Mouse (Mus musculus) megakaryocyte-erythroid progenitor cell, adult 5-6 weeks (primary cell): ENCODE results near the gene Olfr448. TPM values are rescaled to one million over a fixed set of nuclear protein-coding genes. Genes with fewer than 3 reads are reported as not detected.

Experiments used
- ATAC-seq: replicated peaks from 2 replicates; pipeline ENCODE4 v1.8.0; 2016; ENCODE audit warnings: mild to moderate bottlenecking, inconsistent platforms; ENCODE audit not compliant: severe bottlenecking, poor library complexity, low FRiP score, low TSS enrichment
- total RNA-seq, 2 experiments: library from RNA; stranded (forward) in 1 of 2; stranded (reverse) in 1 of 2; fragments of 200-1000, 215-1000 nt in 1 of 2; fragments of >200 nt in 1 of 2; fragmentation: Nextera tagmentation in 1 of 2; gene quantifications; 2 replicates each; pipeline ENCODE4 v1.2.3; 2014 to 2017

Gene Olfr448
- not detected in 2 replicates for total RNA-seq (2014; fragmentation: Nextera tagmentation)
- total RNA-seq (2017): not detected in 2 replicates

DNA sequence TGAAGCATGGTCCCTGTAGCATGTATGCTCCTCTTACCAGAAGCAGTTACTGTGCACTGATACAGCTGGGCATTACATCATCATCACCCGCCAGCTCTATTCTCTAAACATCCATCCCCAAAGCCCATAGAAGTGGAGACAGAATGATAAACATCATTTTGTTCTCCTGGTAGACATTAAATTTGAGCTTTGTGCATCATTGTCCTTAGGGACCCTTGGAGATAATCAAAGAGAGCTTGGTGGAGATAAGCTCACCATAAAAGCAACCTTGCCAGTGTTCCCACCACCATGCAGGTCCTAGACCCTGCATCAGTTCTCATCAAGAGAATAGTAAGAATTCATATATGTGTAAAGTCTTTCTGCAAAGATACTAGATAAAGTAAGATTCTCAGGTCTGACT lies at the start of gene Olfr448:
Gene Olfr448, plus strand, starts transcription at position 301 of the 400 bp plus-strand sequence.
- no peak for ATAC-seq

DNA sequence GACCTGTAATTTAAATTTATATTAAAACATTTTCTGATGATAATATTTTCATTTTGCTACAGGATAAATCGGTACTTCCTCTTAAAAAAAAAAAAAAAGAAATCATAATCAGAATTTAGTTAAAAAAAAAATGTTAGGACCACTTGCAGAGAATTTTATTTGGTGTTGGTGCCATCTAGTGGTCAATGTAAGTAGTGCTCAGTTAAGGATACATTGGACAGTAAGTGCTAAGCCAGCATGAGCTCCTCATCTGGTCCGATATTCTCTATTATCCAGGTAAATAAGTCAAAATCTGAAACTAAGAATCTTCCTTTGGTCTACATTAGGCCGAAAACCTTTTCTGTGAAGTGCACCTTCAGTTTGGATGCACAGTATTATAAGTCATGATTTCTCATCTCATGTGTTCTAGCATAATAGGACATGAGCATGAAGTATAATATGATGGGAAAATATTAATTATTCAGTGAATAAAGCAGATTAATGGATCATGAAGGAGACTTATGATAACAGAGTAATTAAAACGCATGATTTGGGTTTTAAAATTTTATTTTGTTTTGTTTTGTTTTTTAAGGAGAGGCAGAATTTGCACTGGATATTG lies 29.9 kb upstream of the Olfr448 start:
- peak; percentile 70; the same call in 1 of the 2 replicates for ATAC-seq

GRCm38 (mm10) chr6:42869695-42870094 lies 20.5 kb upstream of the Olfr448 start:
- ATAC-seq: no peak

DNA sequence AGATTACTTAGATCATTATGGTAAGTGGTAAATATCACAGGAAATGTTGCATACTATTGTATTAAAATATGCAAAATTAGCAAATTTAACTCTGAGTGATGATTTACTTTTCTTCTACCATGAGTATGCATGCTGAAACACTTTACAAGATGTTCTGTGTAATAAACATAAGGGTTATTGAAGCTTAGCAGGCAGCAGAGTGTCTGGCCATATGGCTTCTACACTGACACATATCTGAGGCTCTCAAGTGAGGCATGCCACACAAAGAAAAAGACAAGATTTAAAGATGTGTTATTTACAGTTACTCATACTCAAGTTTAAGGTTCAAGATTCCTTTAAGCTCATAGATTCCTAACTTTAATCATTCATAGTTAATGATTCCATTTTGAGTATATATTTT lies 13.9 kb upstream of the Olfr448 start:
- ATAC-seq: no peak

GRCm38 (mm10) chr6:42900345-42900744 lies 10.1 kb downstream of the Olfr448 start:
- ATAC-seq: no peak

DNA sequence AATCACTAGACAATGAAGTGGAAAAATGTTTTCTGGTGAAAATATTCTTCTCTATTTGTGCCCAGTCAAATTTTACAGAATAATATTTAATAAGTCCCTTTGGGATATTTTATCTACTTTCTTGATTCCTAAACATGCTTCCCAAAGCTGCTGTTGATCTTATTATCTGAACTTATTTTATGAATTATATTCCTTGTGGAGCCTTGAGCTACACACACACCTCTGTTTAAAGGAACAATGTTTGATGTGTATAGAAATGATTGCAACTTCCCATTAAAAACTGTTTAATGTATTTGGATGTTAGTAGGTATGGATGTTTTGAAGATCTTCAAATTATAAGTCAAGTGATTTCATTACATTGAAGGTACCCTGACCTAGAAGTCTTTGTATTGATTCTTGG lies 18.3 kb downstream of the Olfr448 start, which contains the start of gene Olfr447:
Gene Olfr447, plus strand, starts transcription at position 301 of the 400 bp plus-strand sequence.
- ATAC-seq: no peak

- no peak for ATAC-seq
Measured at GRCm38 (mm10) chr6:42921077-42921476, 30.8 kb downstream of the Olfr448 start, which contains the start of gene Olfr446. Olfr446 (plus strand) TSS chr6:42921377.

Other genes starting within 250 kb of the Olfr448 start
- not detected in 2 replicates for gene Tcaf2, start 245.2 kb upstream of the Olfr448 start, total RNA-seq (2014; fragmentation: Nextera tagmentation)
- gene Tcaf2, start 245.2 kb upstream of the Olfr448 start, total RNA-seq (2017): not detected in 2 replicates
- gene Tcaf1, start 180.4 kb upstream of the Olfr448 start, total RNA-seq (2014; fragmentation: Nextera tagmentation): 0.35 and 1.1 TPM in 2 replicates
- 1.2 and 2.3 TPM in 2 replicates for gene Tcaf1, start 180.4 kb upstream of the Olfr448 start, total RNA-seq (2017)
- gene Olfr453, start 151.1 kb upstream of the Olfr448 start, total RNA-seq (2014; fragmentation: Nextera tagmentation): not detected in 2 replicates
- not detected in 2 replicates for gene Olfr453, start 151.1 kb upstream of the Olfr448 start, total RNA-seq (2017)
- not detected in 2 replicates for gene Olfr38, start 134.0 kb upstream of the Olfr448 start, total RNA-seq (2014; fragmentation: Nextera tagmentation)
- gene Olfr38, start 134.0 kb upstream of the Olfr448 start, total RNA-seq (2017): not detected in 2 replicates
- not detected in 2 replicates for gene Olfr452, start 105.3 kb upstream of the Olfr448 start, total RNA-seq (2014; fragmentation: Nextera tagmentation)
- gene Olfr452, start 105.3 kb upstream of the Olfr448 start, total RNA-seq (2017): not detected in 2 replicates
- not detected in 2 replicates for gene Olfr450, start 78.5 kb upstream of the Olfr448 start, total RNA-seq (2014; fragmentation: Nextera tagmentation)
- gene Olfr450, start 78.5 kb upstream of the Olfr448 start, total RNA-seq (2017): not detected in 2 replicates
- gene Olfr449, start 56.1 kb upstream of the Olfr448 start, total RNA-seq (2014; fragmentation: Nextera tagmentation): not detected in 2 replicates
- not detected in 2 replicates for gene Olfr449, start 56.1 kb upstream of the Olfr448 start, total RNA-seq (2017)
- not detected in 2 replicates for gene Olfr447, start 18.4 kb downstream of the Olfr448 start, total RNA-seq (2014; fragmentation: Nextera tagmentation)
- gene Olfr447, start 18.4 kb downstream of the Olfr448 start, total RNA-seq (2017): not detected in 2 replicates
- gene Olfr446, start 30.9 kb downstream of the Olfr448 start, total RNA-seq (2014; fragmentation: Nextera tagmentation): not detected in 2 replicates
- not detected in 2 replicates for gene Olfr446, start 30.9 kb downstream of the Olfr448 start, total RNA-seq (2017)
- gene Olfr444, start 58.6 kb downstream of the Olfr448 start, total RNA-seq (2014; fragmentation: Nextera tagmentation): not detected in 2 replicates
- not detected in 2 replicates for gene Olfr444, start 58.6 kb downstream of the Olfr448 start, total RNA-seq (2017)
- gene Olfr441, start 215.9 kb downstream of the Olfr448 start, total RNA-seq (2014; fragmentation: Nextera tagmentation): not detected in 2 replicates
- not detected in 2 replicates for gene Olfr441, start 215.9 kb downstream of the Olfr448 start, total RNA-seq (2017)